Mouse (Mus musculus): Measurements from ENCODE around the gene Wnt2. TPM values are rescaled to one million over a fixed set of nuclear protein-coding genes. Genes with fewer than 3 reads are reported as not detected.

The Wnt2 gene
- polyA plus RNA-seq, 1 experiment: 3.0 TPM

GRCm38 (mm10) chr6:18030868-18031508 lies 603 bp upstream of the Wnt2 start:
- no peak for TF ChIP-seq CTCF (IDR thresholded peaks at IDR 0.05; ENCODE audit: extremely low read depth, insufficient read depth, low read length)
- TF ChIP-seq POLR2A (IDR thresholded peaks at IDR 0.05; ENCODE audit: extremely low read depth, insufficient read depth, low read length): no peak
- Histone ChIP-seq H3K4me3 (ENCODE audit: insufficient read depth, low read length) (peak overlapping the region; percentile 54), H3K4me1 (ENCODE audit: control insufficient read depth, insufficient read depth, low read length) (no peaks in the 10 kb centered on the region), H3K27ac (ENCODE audit: insufficient read depth, low read length) (no peak overlapping the region)

- Histone ChIP-seq H3K27ac (ENCODE audit: insufficient read depth, low read length) (no peak overlapping the region), H3K4me1 (ENCODE audit: control insufficient read depth, insufficient read depth, low read length) (no peaks in the 10 kb centered on the region), H3K4me3 (ENCODE audit: insufficient read depth, low read length) (no peak overlapping the region)
- TF ChIP-seq POLR2A (IDR thresholded peaks at IDR 0.05; ENCODE audit: extremely low read depth, insufficient read depth, low read length) (no peak), CTCF (IDR thresholded peaks at IDR 0.05; ENCODE audit: extremely low read depth, insufficient read depth, low read length) (no peak)
Measured at GRCm38 (mm10) chr6:18024133-18024794, 6.1 kb downstream of the Wnt2 start.

- no peak overlapping the region for H3K4me3 ChIP-seq (ENCODE audit: insufficient read depth, low read length)
- TF ChIP-seq POLR2A (IDR thresholded peaks at IDR 0.05; ENCODE audit: extremely low read depth, insufficient read depth, low read length) (no peak), CTCF (IDR thresholded peaks at IDR 0.05; ENCODE audit: extremely low read depth, insufficient read depth, low read length) (no peak)
- H3K27ac ChIP-seq (ENCODE audit: insufficient read depth, low read length): no peak overlapping the region
- H3K4me1 ChIP-seq (ENCODE audit: control insufficient read depth, insufficient read depth, low read length): no peaks in the 10 kb centered on the region
Measured at GRCm38 (mm10) chr6:18013346-18013745, 17.0 kb downstream of the Wnt2 start.

- H3K4me1 ChIP-seq (ENCODE audit: control insufficient read depth, insufficient read depth, low read length): no peaks in the 10 kb centered on the region
- TF ChIP-seq CTCF (IDR thresholded peaks at IDR 0.05; ENCODE audit: extremely low read depth, insufficient read depth, low read length): no peak
- TF ChIP-seq POLR2A (IDR thresholded peaks at IDR 0.05; ENCODE audit: extremely low read depth, insufficient read depth, low read length): no peak
- no peak overlapping the region for H3K4me3 ChIP-seq (ENCODE audit: insufficient read depth, low read length)
- no peak overlapping the region for H3K27ac ChIP-seq (ENCODE audit: insufficient read depth, low read length)
Measured at GRCm38 (mm10) chr6:18007356-18007755, 23.0 kb downstream of the Wnt2 start.

DNA sequence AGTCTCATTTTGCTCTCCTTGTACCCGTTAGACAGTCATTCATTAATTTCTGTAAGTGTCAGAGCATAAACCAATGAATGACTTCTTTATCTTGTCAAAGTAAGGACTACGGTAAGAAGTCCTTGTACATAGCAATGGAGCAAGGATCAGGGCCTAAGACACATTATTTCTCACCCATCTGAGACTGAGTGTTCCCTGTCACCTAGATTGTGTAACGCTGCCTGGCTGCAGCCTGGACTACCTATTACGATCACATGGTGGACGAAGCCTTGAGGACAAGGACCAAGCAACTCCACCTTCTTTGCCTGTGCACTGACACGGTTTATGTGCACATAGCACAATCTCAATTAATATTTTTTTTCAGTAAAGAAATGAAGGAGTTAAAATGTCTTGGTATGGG lies 28.3 kb downstream of the Wnt2 start:
- no peak overlapping the region for H3K27ac ChIP-seq (ENCODE audit: insufficient read depth, low read length)
- no peak overlapping the region for H3K4me3 ChIP-seq (ENCODE audit: insufficient read depth, low read length)
- H3K4me1 ChIP-seq (ENCODE audit: control insufficient read depth, insufficient read depth, low read length): no peaks in the 10 kb centered on the region
- TF ChIP-seq POLR2A (IDR thresholded peaks at IDR 0.05; ENCODE audit: extremely low read depth, insufficient read depth, low read length) (no peak), CTCF (IDR thresholded peaks at IDR 0.05; ENCODE audit: extremely low read depth, insufficient read depth, low read length) (no peak)

GRCm38 (mm10) chr6:17998497-17998896 lies 31.9 kb downstream of the Wnt2 start:
- H3K4me3 ChIP-seq (ENCODE audit: insufficient read depth, low read length): no peak overlapping the region
- TF ChIP-seq POLR2A (IDR thresholded peaks at IDR 0.05; ENCODE audit: extremely low read depth, insufficient read depth, low read length): no peak
- TF ChIP-seq CTCF (IDR thresholded peaks at IDR 0.05; ENCODE audit: extremely low read depth, insufficient read depth, low read length): no peak
- no peaks in the 10 kb centered on the region for H3K4me1 ChIP-seq (ENCODE audit: control insufficient read depth, insufficient read depth, low read length)
- H3K27ac ChIP-seq (ENCODE audit: insufficient read depth, low read length): no peak overlapping the region

GRCm38 (mm10) chr6:17994956-17995790 lies 35.2 kb downstream of the Wnt2 start:
- TF ChIP-seq POLR2A (IDR thresholded peaks at IDR 0.05; ENCODE audit: extremely low read depth, insufficient read depth, low read length): no peak
- TF ChIP-seq CTCF (IDR thresholded peaks at IDR 0.05; ENCODE audit: extremely low read depth, insufficient read depth, low read length): no peak
- Histone ChIP-seq H3K4me3 (ENCODE audit: insufficient read depth, low read length) (no peak overlapping the region), H3K4me1 (ENCODE audit: control insufficient read depth, insufficient read depth, low read length) (no peaks in the 10 kb centered on the region), H3K27ac (ENCODE audit: insufficient read depth, low read length) (no peak overlapping the region)

- H3K4me3 ChIP-seq (ENCODE audit: insufficient read depth, low read length): no peak overlapping the region
- no peaks in the 10 kb centered on the region for H3K4me1 ChIP-seq (ENCODE audit: control insufficient read depth, insufficient read depth, low read length)
- no peak for TF ChIP-seq POLR2A (IDR thresholded peaks at IDR 0.05; ENCODE audit: extremely low read depth, insufficient read depth, low read length)
- no peak for TF ChIP-seq CTCF (IDR thresholded peaks at IDR 0.05; ENCODE audit: extremely low read depth, insufficient read depth, low read length)
- H3K27ac ChIP-seq (ENCODE audit: insufficient read depth, low read length): no peak overlapping the region
Measured at GRCm38 (mm10) chr6:17991625-17992024, 38.8 kb downstream of the Wnt2 start.

DNA sequence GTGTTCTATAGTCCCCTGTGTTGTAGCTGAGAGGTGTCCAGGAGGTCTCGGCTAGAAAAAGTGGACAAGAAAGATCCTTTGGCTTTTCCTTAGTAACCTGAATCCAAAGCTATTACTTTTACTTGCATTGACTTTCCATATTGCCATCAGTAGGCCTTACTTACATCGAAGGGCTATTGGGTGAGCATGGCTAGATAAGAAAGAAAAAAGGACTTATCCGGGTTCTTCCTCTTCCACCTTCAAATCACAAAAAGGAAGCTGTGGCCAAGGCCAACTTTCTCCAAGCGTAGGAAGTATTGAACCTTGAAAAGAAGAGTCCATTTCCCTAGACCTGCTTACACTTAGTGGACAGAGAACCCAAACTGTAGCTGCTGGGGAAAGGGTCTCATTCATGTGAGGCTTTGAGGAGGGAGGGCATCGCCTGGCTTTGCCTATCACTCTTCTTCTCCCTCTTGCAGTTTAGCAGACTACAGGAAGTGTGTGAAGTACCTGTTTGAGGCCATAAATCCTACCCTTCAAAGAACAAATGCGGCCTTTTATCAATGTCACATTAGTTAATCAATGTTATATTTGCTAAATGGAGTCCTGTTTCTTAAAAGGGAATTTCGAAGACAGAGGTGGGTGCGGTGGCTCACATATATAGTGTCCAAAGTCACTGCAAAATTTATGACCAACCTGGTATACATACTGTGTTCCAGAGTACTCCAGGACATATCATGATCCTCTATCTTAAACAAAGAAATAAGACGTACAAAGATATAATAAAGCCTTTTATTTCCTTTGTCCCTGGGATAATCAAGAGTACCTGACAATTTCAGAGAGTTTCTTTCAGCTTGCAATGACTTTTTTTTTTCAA lies 40.0 kb downstream of the Wnt2 start:
- Histone ChIP-seq H3K4me1 (ENCODE audit: control insufficient read depth, insufficient read depth, low read length) (no peaks in the 10 kb centered on the region), H3K4me3 (ENCODE audit: insufficient read depth, low read length) (no peak overlapping the region), H3K27ac (ENCODE audit: insufficient read depth, low read length) (no peak overlapping the region)
- no peak for TF ChIP-seq POLR2A (IDR thresholded peaks at IDR 0.05; ENCODE audit: extremely low read depth, insufficient read depth, low read length)
- no peak for TF ChIP-seq CTCF (IDR thresholded peaks at IDR 0.05; ENCODE audit: extremely low read depth, insufficient read depth, low read length)

Data from cortical plate, adult 2 months (tissue).